Mouse (Mus musculus) liver, adult 2 months (tissue): ENCODE data around the gene Calhm1.

ENCODE experiments used
- CTCF ChIP-seq: fragments of 200-500 bp; IDR thresholded peaks from 2 replicates; pipeline ENCODE4 v1.5.1; 2011; ENCODE audit warnings: low read depth, low read length, control low read depth
- POLR2A ChIP-seq: fragments of 200-500 bp; IDR thresholded peaks from 2 replicates; pipeline ENCODE4 v1.6.1; 2011; ENCODE audit warnings: low read length, control low read depth; ENCODE audit not compliant: insufficient read depth; ENCODE audit errors: extremely low read depth

GRCm38 (mm10) chr19:47104641-47105271 is 39.3 kb downstream of the Calhm1 start:
- TF ChIP-seq CTCF: no peak
- no peak for TF ChIP-seq POLR2A
